11 mouse cellular contexts compared by ENCODE assay signal in genomic region chr7:101027623-101028443, GRCm38 (mm10). TPM values are rescaled to one million over a fixed set of nuclear protein-coding genes. Genes with fewer than 3 reads are reported as not detected.
DNase-seq lines count a peak whose midpoint lies in the region; ATAC-seq and TF ChIP-seq lines count a peak whose summit lies in the region.
"Had no signal": no experiment of that assay in that cellular context is flagged by ENCODE, and none has a peak within 500 bp of the region (broad histone marks: within the 10 kb centered on the region; RNA-seq: fewer than 3 reads in every experiment).

No protein-coding gene starts in this region.

- H3K4me3 ChIP-seq in G1E (ENCODE audit: low read depth, low read length), result no peak overlapping the region
- H3K4me3 ChIP-seq: forebrain, embryonic 12.5 days had no signal

- H3K27me3 ChIP-seq in G1E (ENCODE audit: insufficient read depth, low read length), result peaks cover 17% of the 10 kb centered on the region

- ATAC-seq in G1E (ENCODE audit: extremely low read depth, insufficient number of reproducible peaks, low FRiP score, poor library complexity, severe bottlenecking), result peak; percentile 40; the same call in 1 of the 2 replicates
- ATAC-seq in hematopoietic stem cell, adult 5-6 weeks (replicated peaks in 1 of 2; ENCODE audit: insufficient read depth in 1 of 2, low FRiP score in 2 of 2, low TSS enrichment in 1 of 2, low read depth in 1 of 2, poor library complexity in 2 of 2, severe bottlenecking in 2 of 2), result peak; percentile 72 to 74; a peak in 3 of 4 replicates
- peak; percentile 64 for ATAC-seq in megakaryocyte-erythroid progenitor cell, adult 5-6 weeks (replicated peaks; ENCODE audit: low FRiP score, low TSS enrichment, poor library complexity, severe bottlenecking)
- ATAC-seq: intestine, embryonic 16.5 days had no signal

- peak; percentile 24 for DNase-seq in layer of hippocampus, adult 9-11 months
- no peak for DNase-seq in layer of hippocampus, postnatal 25 days (ENCODE audit: extremely low spot score in 1 of 2, low spot score in 1 of 2)
- DNase-seq in G1E (ENCODE audit: low spot score), result no peak
- DNase-seq in ovary, postnatal 14 days (ENCODE audit: low spot score), result no peak
- no peak for DNase-seq in c-Kit-positive CD71-positive TER-119-positive erythroid progenitor cells, embryonic 14.5 days (ENCODE audit: low spot score)
- no peak for DNase-seq in frontal cortex, postnatal 14 days (ENCODE audit: low spot score in 2 of 2)
- DNase-seq: right cerebral cortex, postnatal 14 days had no signal

- peaks cover 2% of the 10 kb centered on the region; the same call in 1 of the 2 replicates for H3K4me1 ChIP-seq in G1E (ENCODE audit: insufficient read depth, low read depth, low read length)

- H3K36me3 ChIP-seq in G1E (replicated peaks), result no peaks in the 10 kb centered on the region
- H3K36me3 ChIP-seq: forebrain, embryonic 12.5 days had no signal

- TF ChIP-seq CTCF in G1E (IDR thresholded peaks at IDR 0.05; ENCODE audit: low read depth, low read length), result no peak

- no peaks in the 10 kb centered on the region for H3K9me3 ChIP-seq in G1E (replicated peaks)
- H3K9me3 ChIP-seq: forebrain, embryonic 12.5 days had no signal

RNA-seq across cellular contexts. Expression of gene P2ry2, which starts 15.2 kb away (rescaled TPM):
- total RNA-seq in layer of hippocampus, postnatal 25 days (2021), result 1 to 10 TPM in 1 of 2 experiments, under 1 TPM in 1; 0.62 to 1.3 TPM
- total RNA-seq in G1E (2014; fragmentation: Nextera tagmentation) (not detected in 2 replicates), G1E (2017) (0.27 and 0.35 TPM in 2 replicates)
- polyA plus RNA-seq in G1E (2012), result not detected in 2 replicates
- 10.1 and 13.9 TPM in 2 replicates for total RNA-seq in hematopoietic stem cell, adult 5-6 weeks (2017)
- total RNA-seq in megakaryocyte-erythroid progenitor cell, adult 5-6 weeks (2014; fragmentation: Nextera tagmentation), result 0.64 and 0.70 TPM in 2 replicates
- total RNA-seq in megakaryocyte-erythroid progenitor cell, adult 5-6 weeks (2017), result 0.28 and 2.2 TPM in 2 replicates

RNA-seq across cellular contexts. Expression of gene P2ry6, which starts 53.4 kb away (rescaled TPM):
- total RNA-seq in layer of hippocampus, postnatal 25 days (2021), result 1 to 10 TPM; 3.9 to 5.6 TPM
- total RNA-seq in G1E (2014; fragmentation: Nextera tagmentation) (not detected in 2 replicates), G1E (2017) (0.27 TPM in 1 of 2 replicates, not detected in the other)
- 0.02 TPM in 1 of 2 replicates, not detected in the other for polyA plus RNA-seq in G1E (2012)
- total RNA-seq in hematopoietic stem cell, adult 5-6 weeks (2017), result not detected in 2 replicates
- total RNA-seq in megakaryocyte-erythroid progenitor cell, adult 5-6 weeks (2014; fragmentation: Nextera tagmentation), result not detected in 2 replicates
- not detected in 2 replicates for total RNA-seq in megakaryocyte-erythroid progenitor cell, adult 5-6 weeks (2017)
